Mouse (Mus musculus) NIH3T3 (cell line): ENCODE measurements around the gene Ttc13.

ENCODE experiments used
- DNase-seq: peaks from one replicate; pipeline ENCODE4 v3.0.0-alpha.2; 2012; ENCODE audit warnings: low read depth

The Ttc13 gene

GRCm38 (mm10) chr8:124721862-124722515, at the start of gene Ttc13, which contains the start of gene Arv1:
TSS of gene Ttc13 (minus strand) at chr8:124721983.
TSS of gene Arv1 (plus strand) at chr8:124722139.
- DNase-seq = peak; percentile 97

DNA sequence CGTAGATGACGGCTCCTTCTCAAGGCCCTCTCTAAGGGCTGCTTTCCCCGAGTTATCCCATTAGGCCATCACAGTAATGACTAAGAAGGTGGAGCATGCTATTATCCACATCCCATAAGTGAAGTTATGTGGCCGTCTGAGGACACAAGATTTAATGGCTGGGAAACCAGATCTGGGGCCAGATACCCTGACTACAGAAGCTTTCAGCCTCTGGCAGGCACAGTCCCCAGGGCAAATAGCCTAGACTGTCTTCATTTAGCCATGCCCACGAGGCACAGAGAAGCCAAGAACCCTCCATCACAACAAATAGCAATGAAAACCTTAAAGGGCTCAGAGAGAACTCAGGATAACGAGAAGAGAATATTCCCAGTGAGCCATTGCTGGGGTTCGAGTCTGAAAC, 41.3 kb upstream of the Ttc13 start:
- no peak for DNase-seq

- DNase-seq = peak; percentile 38
These were observed 36.8 kb upstream of the Ttc13 start for GRCm38 (mm10) chr8:124758544-124758943.

- no peak for DNase-seq
These were observed 34.8 kb upstream of the Ttc13 start for GRCm38 (mm10) chr8:124756601-124757000.

DNA sequence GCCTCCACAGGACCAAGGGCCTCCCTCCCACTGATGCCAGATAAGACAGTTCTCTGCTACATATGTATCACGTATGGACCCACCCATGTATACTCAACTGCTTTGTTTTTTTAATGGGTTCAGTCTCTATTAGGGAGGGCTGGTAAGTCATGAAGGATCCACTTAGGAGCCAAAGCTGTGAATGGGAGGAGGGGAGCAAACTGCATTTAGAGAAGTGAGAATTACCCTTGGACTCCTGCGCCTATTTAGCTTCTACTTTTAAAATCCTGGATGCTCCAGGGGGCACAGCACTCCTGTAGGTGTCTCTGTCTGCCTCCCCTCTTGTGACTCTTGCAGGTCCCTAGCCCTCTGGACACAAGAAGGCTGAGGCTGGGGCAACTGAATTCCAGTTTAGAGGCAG, 34.4 kb upstream of the Ttc13 start:
- no peak for DNase-seq

DNA sequence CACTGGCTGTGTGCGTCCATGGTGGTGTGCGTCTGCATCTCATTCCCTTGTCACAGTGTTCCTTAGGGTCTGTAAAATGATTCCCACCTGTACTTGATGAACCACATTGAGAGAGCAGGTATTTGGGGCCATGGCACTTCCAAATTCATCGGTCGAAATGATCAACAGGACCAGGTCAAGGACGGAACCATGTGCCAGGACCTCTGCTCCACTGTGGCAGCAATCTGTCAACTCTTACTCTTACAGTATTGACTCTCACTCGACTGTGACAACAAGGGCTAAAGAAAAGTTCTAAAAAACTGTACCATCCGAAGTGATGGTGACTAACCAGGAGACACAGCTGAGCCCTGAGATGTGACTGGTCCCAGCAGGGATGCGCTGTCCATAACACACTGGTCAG, 33.7 kb upstream of the Ttc13 start:
- no peak for DNase-seq

DNA sequence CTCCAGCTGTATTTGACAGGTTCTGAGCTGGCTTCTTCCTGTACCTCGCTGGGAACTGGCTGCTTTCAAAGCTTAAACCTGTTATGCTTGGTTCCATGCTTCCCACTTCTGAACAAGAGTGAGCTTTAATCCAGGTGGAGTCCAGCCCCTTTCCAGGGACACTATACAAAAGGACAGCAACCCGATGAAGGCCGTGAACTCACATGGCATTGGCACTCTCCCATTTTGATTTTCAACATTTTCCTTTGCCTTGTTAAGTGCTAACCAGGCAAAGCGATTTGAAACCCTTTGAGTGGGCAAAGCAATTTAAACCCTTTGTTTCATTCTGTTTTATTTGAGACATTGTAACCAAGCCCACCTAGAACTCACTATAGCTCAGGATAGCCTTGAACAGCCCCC, 33.0 kb upstream of the Ttc13 start:
- DNase-seq = no peak

DNA sequence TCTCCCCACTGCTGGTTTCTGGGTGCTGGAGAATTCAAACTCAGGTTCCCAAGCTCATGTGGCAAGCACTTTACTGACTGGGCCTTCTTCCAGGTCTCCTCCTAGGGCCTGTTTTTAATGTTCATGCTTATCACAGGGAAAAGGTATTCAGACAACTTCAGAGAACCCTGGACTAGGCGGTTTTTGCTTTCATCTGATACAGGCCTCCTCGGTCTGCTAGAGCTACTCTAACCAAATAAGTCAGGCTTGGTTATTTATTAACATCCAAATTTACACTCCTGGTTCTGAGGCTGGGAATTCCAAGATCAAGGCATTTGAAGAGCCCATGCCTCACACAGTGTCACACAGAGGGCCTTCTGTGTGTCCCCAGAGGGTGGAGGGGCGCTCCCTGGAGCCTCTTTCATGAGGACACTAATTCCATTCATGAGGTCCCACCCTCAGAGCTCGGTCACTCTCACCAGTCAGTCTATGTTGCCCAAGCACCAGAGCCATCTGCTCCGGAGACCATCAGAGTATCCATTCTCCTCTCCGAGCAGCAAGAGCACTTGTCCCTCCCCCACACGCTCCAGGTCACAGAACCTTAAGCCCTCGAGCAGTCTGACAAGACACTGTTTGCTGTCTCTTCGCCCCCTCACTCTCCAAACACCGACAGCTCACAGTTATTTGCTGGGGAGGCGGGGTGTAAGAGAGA, 32.5 kb upstream of the Ttc13 start:
- no peak for DNase-seq

DNA sequence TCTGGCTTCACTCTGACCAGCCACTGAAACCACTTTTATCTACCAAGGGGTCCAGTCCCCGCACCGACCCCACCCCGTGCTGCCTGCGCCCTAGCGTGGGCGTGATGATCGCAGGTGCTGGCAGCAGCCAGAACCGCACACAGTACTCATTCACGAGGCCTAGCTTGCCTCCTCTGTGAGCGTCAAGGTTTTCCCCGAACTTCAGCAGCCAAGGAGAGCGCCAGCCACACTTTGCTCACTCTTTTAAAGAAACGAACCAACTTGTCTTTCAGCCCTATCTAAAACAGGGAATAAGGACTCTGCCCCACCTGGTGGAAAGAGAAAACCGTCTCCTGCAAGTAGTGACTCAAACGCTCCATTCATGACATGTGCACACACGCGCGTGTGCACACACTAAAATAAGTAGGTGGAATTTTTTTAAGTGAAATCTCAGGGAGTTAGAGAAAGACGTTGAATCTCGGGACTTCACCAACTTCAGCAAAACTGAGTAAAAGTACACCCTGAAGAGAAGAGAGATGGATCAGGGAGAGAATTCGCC, 30.6 kb upstream of the Ttc13 start:
- DNase-seq = no peak

GRCm38 (mm10) chr8:124751709-124752173, 30.0 kb upstream of the Ttc13 start, which contains the start of gene Fam89a:
TSS of gene Fam89a (minus strand) at chr8:124751832.
- DNase-seq = no peak

DNA sequence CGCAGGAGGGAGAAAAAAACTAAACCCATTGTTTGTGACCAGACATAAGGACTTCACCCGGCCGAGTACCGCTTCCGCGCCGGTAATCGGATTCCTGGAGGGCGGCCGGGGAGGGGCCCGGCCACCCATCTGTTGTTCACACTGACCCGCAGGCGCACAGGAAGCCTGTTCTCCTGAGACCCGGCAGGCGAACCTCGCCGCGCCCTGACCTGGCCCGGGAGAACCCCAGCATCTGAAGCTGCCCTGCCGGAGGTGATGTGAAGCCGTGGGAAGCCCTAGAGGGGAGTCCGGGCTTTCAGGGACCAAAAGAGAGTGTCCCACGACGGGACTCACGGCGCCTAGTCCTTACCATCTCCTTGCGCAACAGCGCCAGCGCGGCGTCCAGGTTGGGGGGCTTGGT, 29.4 kb upstream of the Ttc13 start:
- no peak for DNase-seq

- no peak for DNase-seq
These were observed 24.9 kb upstream of the Ttc13 start for GRCm38 (mm10) chr8:124746661-124747060.

- DNase-seq = peak; percentile 46
These were observed 17.5 kb upstream of the Ttc13 start for GRCm38 (mm10) chr8:124739268-124739667.

DNA sequence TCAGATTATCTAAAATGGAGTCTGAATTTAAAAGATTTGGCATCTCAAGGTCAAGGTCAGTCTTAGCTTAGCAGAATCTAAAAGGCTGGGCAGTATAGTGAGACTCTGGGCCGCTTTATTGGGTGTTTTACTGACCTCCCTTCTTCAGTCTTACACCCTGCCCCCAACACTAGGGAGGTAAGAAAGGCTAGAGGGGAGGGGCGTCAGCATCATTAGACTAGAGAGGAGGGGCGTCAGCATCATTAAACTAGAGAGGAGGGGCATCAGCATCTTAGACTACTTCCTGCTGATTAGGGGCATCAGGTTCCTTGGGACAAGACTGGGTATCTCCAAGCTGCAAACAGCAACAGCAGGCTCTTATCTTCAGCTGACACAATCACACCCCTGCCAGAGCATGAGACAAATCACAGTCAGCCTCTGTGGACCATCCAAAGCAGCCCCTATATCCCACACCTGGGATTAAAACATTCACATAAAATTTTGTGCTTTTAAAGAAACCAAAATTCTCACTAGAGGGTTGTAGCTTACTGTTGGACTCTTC, 13.7 kb upstream of the Ttc13 start:
- DNase-seq = no peak

- DNase-seq = no peak
These were observed 11.0 kb upstream of the Ttc13 start for GRCm38 (mm10) chr8:124732828-124733227.

GRCm38 (mm10) chr8:124724301-124724700, 2.5 kb upstream of the Ttc13 start:
- no peak for DNase-seq

DNA sequence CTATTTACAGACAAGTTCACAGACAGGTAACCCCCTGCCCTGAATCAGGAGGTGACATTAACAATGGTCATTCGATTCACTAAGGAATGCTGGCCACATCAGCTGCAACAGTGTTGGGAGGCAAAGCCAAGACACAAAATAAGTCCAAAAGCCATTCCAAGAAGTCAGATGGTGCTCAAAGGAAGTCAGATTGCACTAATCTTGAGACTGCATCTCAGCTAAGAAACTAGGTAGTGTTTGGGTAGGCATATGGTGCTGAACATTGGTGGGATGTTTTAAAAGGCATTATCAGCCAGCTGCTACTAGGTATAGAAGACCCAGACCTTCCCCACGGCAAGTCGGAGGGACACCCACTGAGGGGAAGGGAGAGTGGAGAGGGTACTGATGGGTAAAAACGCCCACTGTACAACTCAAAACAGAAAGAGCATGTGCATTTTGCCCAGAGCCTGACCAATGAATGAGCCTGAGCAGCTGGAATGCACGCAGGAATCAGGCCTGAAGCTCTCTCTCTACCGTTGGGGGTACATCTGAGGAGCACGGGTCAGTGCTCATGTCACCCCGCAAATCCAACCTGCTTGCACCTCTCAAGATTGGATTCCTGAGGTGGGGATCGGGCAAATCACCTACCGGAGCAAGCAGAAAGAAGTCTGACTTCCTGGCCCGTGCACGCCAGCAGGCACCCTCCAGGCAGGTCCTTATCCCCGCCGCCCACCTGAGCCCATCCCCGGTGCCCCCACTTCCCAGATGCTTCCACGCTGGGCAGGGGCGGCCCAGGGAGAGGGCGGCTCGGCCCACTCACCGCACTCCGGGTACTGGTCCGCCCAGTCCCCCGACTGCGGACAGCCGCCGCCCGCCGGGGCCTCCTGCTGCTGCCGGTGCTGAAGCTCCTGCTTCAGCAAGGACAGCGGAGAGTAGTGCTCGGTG, 583 bp downstream of the Ttc13 start:
- peak; percentile 10 for DNase-seq

DNA sequence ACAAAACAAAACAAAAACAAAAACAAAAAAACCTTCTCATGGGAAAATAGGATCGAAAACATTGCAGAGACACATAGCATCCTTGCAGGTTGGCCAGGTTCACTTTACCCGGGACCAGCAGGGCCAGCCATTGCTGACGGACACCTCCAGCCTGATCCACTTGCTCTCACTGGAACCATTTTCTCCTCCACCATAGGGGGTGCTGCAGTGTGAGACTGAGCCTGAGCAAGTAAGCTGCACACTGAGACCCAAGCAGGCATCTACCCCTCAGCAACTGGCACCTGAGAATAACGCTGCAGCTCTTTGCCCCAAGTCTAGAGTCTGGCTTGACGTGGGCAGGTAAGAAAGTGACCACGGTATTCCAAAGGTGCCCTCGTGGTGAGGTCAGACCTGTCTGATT, 1.6 kb downstream of the Ttc13 start:
- DNase-seq = peak; percentile 30

DNA sequence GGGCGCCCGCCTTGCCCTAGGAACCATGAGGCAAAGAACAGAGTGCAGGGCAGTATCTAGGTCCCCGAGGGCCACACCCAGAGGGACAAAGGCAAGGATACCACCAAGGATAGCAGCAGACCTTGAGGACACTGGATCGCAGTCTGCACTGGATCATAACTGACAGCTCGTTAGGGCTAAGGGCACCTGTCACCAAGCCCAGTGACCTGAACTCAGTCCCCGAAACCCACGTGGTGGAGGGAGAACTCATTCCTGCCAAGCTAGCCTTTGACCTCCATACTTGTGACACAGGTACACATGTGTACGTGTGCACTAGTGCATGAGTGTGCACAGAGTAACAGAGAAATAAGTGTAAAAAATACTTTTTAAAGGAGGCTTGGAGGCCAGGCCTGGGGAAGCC, 6.0 kb downstream of the Ttc13 start:
- DNase-seq = no peak

- no peak for DNase-seq
These were observed 8.6 kb downstream of the Ttc13 start for GRCm38 (mm10) chr8:124713207-124713606.

GRCm38 (mm10) chr8:124705823-124706222, 16.0 kb downstream of the Ttc13 start:
- DNase-seq = no peak

DNA sequence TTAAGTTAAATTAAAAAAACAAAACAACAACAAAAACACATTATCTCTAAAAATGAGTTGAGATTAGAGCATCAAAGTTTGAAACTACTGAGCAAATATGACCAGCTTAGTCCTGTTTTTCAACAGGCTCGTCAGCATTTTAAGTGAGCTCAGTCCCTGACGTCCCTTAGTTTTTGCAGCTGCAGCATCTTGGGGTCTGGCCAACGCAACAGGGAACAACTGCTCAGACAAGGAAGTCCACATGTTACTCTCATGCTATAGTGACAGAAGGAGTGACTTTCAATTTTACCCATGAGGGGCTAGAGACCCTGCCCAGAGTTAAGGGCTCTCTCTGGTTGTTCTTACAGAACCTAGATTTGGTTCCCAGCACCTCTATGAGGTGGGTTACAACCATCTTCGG, 17.4 kb downstream of the Ttc13 start:
- DNase-seq = no peak
